Mouse (Mus musculus): ENCODE data around the gene Tes3-ps.

The Tes3-ps gene

GRCm38 (mm10) chr13:49504510-49504909, 11.4 kb downstream of the Tes3-ps start, which contains the start of gene Ecm2:
Gene Ecm2, plus strand, starts transcription at chr13:49504810.
- DNase-seq (ENCODE audit: low read depth in 2 of 2, low spot score in 2 of 2), result no peak

- DNase-seq (ENCODE audit: low read depth in 2 of 2, low spot score in 2 of 2), result no peak
Measured at GRCm38 (mm10) chr13:49505776-49506175, 12.7 kb downstream of the Tes3-ps start.

DNA sequence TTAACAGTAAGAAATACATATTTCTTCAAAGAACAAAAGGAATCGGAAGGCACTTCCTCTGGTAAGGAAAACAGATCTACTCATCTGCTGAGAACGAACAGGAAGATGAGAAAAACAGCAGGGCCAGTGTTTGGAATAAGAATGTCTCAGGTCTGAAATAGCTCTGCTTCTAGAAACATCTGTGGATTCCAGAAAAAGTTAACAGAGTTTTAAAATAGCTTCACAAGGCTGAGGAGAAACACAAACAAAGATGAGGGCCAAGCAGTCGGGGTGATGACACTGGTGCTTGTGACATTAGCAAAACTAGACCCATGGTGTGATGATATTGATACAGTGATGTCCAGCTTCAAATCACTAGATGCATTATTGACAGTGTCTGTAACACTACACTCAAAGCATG, 14.1 kb downstream of the Tes3-ps start:
- no peak for DNase-seq (ENCODE audit: low read depth in 2 of 2, low spot score in 2 of 2)

- DNase-seq (ENCODE audit: low read depth in 2 of 2, low spot score in 2 of 2), result no peak
Measured at GRCm38 (mm10) chr13:49518761-49519160, 25.6 kb downstream of the Tes3-ps start.

DNA sequence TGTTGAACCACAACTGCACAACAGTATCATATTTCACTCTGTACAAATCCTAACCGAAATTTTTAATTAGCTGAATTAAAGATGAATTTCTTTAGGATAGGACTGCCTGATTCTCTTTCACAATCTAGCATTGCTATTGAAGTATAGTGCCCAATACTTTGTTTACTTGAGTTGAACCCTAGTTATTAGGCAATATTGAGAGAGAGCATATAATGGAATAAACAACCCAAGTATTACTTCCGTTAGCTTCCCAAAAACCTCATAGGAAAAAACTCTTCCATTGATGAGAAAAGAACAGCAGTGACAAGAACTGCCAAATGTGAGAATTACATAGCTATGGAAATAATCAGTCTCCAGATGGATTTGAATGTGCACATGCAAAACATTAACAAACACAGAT, 33.1 kb downstream of the Tes3-ps start:
- DNase-seq (ENCODE audit: low read depth in 2 of 2, low spot score in 2 of 2), result no peak

DNA sequence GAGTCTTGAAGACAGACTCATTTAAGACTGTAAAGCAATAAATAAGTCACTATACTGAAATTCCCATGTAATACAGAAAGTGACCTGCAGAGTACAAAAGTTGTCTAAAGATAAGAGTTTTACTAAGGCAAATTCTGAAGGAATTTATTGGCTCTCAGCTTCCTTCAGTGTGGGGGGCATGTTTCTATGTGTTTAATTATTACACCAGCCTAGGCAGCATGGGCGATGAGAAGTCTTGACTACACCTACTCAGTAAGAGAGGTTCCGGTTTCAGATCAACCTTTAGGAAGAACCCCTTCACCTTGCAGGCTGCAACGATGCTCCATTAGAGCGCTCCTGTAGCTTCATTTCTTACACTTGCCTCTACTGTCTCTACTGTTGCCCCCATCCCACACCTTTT, 37.5 kb downstream of the Tes3-ps start:
- DNase-seq (ENCODE audit: low read depth in 2 of 2, low spot score in 2 of 2), result no peak

DNA sequence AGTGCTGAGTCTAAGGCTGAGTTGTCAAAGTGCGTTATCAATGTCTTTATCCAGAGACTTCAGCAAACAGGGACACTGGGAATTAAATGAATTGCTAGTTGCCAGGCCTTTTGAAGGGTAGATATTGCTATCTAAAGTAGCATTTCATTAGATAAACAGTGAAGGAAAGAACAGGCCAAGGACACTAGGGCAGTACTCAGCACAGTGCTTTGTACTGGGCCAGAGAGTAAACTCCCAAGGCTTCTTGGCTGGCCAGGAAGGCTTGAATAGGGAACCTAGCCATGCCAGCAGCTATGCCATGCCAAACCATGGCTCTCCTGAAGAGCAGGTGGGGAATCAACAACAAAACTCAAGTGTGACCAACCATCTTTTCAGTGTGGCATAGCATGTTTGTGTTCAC, 43.8 kb downstream of the Tes3-ps start:
- DNase-seq (ENCODE audit: low read depth in 2 of 2, low spot score in 2 of 2), result no peak

DNA sequence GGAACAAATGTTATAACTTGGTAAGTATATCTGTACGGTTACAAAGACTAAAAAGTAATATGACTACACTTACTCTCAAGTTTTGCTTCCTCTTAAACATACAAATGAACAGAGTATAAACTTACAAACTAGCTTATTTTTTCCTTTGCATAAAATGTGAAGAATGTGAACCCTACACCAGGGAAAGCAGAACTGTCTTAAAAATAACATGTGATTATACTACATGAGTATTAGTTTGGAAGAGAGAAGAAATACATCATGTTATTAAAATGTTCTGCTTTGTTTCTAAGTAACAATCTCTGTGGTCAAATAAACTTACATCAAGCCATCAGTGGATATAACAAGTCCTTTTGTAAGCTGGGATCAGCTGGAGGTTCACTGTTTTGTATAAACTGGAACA, 45.6 kb downstream of the Tes3-ps start:
- DNase-seq (ENCODE audit: low read depth in 2 of 2, low spot score in 2 of 2), result no peak

- no peak for DNase-seq (ENCODE audit: low read depth in 2 of 2, low spot score in 2 of 2)
Measured at GRCm38 (mm10) chr13:49544279-49544678, 51.2 kb downstream of the Tes3-ps start, which contains the start of gene Aspn. Gene Aspn, plus strand, starts transcription at chr13:49544443.

GRCm38 (mm10) chr13:49545646-49546045, 52.5 kb downstream of the Tes3-ps start:
- DNase-seq (ENCODE audit: low read depth in 2 of 2, low spot score in 2 of 2), result no peak
